Mouse (Mus musculus) left cerebral cortex, adult 2 months (tissue): ENCODE results near the gene Siae. TPM values are rescaled to one million over a fixed set of nuclear protein-coding genes. Genes with fewer than 3 reads are reported as not detected.

Experiments used
- DNase-seq, 2 experiments: peaks; one replicate each; pipeline ENCODE4 v3.0.0; 2021 to 2022; ENCODE audit warnings: low spot score in 2 of 2, mixed read lengths in 1 of 2; ENCODE audit errors: extremely low spot score in 1 of 2
- H3K27ac ChIP-seq: fragments of 200-600 bp; 2 replicates; pipeline ENCODE4 v1.8.1; 2022
- H3K4me3 ChIP-seq: fragments of 200-600 bp; 2 replicates; pipeline ENCODE4 v1.8.1; 2022
- CTCF ChIP-seq: fragments of 200-600 bp; IDR thresholded peaks from 2 replicates; pipeline ENCODE4 v1.8.1; 2022; ENCODE audit warnings: antibody characterized with exemption, mild to moderate bottlenecking, moderate library complexity
- intact Hi-C: fragments of 180-260 bp; cut with DNase I; formaldehyde crosslinking; loops from one replicate; pipeline ENCODE4 v1.15.1; 2025
- total RNA-seq, 2 experiments: library from RNA; stranded (reverse); gene quantifications; 2 replicates each; pipeline ENCODE4 v1.2.3; 2021

Siae gene
- total RNA-seq, 2 experiments from 2014 or later: 17.1 to 18.8 TPM

- intact Hi-C loops: no loop called here
- H3K27ac ChIP-seq: no peak overlapping the region
- no peak for TF ChIP-seq CTCF
- no peak for DNase-seq
- no peak overlapping the region for H3K4me3 ChIP-seq
Observed at GRCm38 (mm10) chr9:37560617-37561016, 5.1 kb downstream of the Siae start.

- H3K27ac ChIP-seq: no peak overlapping the region
- intact Hi-C loops: no loop called here
- H3K4me3 ChIP-seq: no peak overlapping the region
- no peak for TF ChIP-seq CTCF
- no peak for DNase-seq
Observed at GRCm38 (mm10) chr9:37563805-37564204, 8.3 kb downstream of the Siae start.

- Histone ChIP-seq H3K4me3 (no peak overlapping the region), H3K27ac (peak overlapping the region; percentile 86)
- intact Hi-C loops: loop anchor here (5.0 kb wide), 2 partner anchors 110 to 365 kb away; no protein-coding TSS in a partner anchor
- DNase-seq: no peak
- no peak for TF ChIP-seq CTCF
Observed at GRCm38 (mm10) chr9:37567019-37567418, 11.5 kb downstream of the Siae start.

GRCm38 (mm10) chr9:37567454-37567853 is 12.0 kb downstream of the Siae start:
- H3K27ac ChIP-seq: peak overlapping the region; percentile 86
- intact Hi-C loops: loop anchor here (5.0 kb wide), 2 partner anchors 110 to 365 kb away; no protein-coding TSS in a partner anchor
- no peak for TF ChIP-seq CTCF
- H3K4me3 ChIP-seq: no peak overlapping the region
- peak in 1 of 2 experiments; percentile 28 for DNase-seq

- DNase-seq: peak; percentile 52 to 71
- peak overlapping the region; percentile 86 for H3K27ac ChIP-seq
- intact Hi-C loops: loop anchor here (1.0 to 5.0 kb wide), 4 partner anchors 12 to 364 kb away; no protein-coding TSS in a partner anchor
- no peak for TF ChIP-seq CTCF
- no peak overlapping the region for H3K4me3 ChIP-seq
Observed at GRCm38 (mm10) chr9:37567892-37568604, 12.6 kb downstream of the Siae start.

GRCm38 (mm10) chr9:37568605-37569214 is 13.2 kb downstream of the Siae start:
- intact Hi-C loops: loop anchor here (1.0 to 5.0 kb wide), 4 partner anchors 12 to 364 kb away; no protein-coding TSS in a partner anchor
- Histone ChIP-seq H3K27ac (peak overlapping the region; percentile 86), H3K4me3 (no peak overlapping the region)
- peak in 1 of 2 experiments; percentile 17 for DNase-seq
- TF ChIP-seq CTCF: no peak

- H3K4me3 ChIP-seq: no peak overlapping the region
- peak overlapping the region; percentile 86; the same call in 1 of the 2 replicates for H3K27ac ChIP-seq
- no peak for DNase-seq
- intact Hi-C loops: loop anchor here (2.0 to 5.0 kb wide), 3 partner anchors 45 to 363 kb away; no protein-coding TSS in a partner anchor
- TF ChIP-seq CTCF: no peak
Observed at GRCm38 (mm10) chr9:37569231-37569835, 13.8 kb downstream of the Siae start.

GRCm38 (mm10) chr9:37572204-37572876 is 16.8 kb downstream of the Siae start:
- DNase-seq: no peak
- intact Hi-C loops: loop anchor here (10.0 kb wide), 1 partner anchor 242 kb away; no protein-coding TSS in a partner anchor

GRCm38 (mm10) chr9:37576436-37576930 is 21.0 kb downstream of the Siae start:
- no peak; the same call in 1 of the 2 replicates for TF ChIP-seq CTCF
- DNase-seq: peak; percentile 65
- H3K27ac ChIP-seq: peak overlapping the region; percentile 87
- intact Hi-C loops: loop anchor here (2.0 to 10.0 kb wide), 2 partner anchors 36 to 238 kb away; partner anchors contain the start of gene Spa17
- H3K4me3 ChIP-seq: no peak overlapping the region

More at GRCm38 (mm10) chr9:37572204-37572876, 16.8 kb downstream of the Siae start:
- H3K27ac ChIP-seq: peak overlapping the region; percentile 45
- H3K4me3 ChIP-seq: no peak overlapping the region
- no peak for TF ChIP-seq CTCF

GRCm38 (mm10) chr9:37583594-37583993 is 28.1 kb downstream of the Siae start:
- no peak for TF ChIP-seq CTCF
- DNase-seq: no peak
- H3K4me3 ChIP-seq: no peak overlapping the region
- H3K27ac ChIP-seq: no peak overlapping the region
- intact Hi-C loops: no loop called here

GRCm38 (mm10) chr9:37586718-37587117 is 31.2 kb downstream of the Siae start:
- Histone ChIP-seq H3K4me3 (no peak overlapping the region), H3K27ac (no peak overlapping the region)
- no peak for TF ChIP-seq CTCF
- intact Hi-C loops: no loop called here
- no peak for DNase-seq
